8 mouse cellular contexts compared by ENCODE assay signal in the genomic region with DNA sequence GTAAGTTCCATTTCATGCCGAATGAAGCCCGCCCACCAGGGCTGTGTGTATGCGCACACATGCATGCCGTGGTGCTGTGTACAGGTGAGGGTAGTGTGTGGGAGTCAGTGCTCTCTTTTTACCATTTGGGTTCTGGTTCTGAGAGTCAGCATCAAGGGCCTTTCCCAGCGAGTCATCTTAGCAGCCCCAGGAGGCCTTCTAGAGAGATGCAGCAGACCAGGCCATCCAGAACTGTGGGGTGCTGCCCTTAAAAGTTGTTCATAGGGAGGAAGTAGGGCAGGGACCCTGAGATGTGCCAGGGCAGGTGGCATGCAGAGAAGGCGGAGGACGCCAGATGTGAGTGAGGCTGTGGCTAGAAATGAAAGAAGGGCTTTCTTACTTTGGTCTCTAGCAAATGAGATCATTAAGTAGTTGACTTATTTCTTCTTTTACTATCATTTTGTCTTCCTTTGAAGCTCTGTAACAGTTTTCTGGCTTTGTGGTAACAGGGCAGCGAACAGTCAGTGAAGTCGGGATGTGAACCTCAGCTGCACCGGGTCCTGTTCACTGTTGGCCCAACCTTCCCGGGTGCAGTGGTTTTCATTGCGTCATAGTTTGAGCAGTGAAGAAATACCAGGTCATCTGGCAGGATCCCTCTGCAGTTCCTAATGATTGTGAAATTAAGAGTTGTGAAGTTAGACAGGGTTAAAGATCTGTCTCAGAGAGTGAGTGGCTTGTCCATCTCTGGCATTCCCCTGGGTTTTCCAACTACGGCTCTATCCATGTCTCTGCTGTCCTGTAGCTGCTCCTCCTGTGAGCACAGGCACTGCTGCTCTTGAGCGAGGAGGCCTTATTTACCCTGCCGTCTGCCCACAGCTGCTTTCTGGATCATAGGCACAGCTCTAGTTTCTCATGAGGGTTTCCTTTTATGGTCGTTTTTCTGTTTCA. TPM values are rescaled to one million over a fixed set of nuclear protein-coding genes. Genes with fewer than 3 reads are reported as not detected.
DNase-seq lines count a peak whose midpoint lies in the region; ATAC-seq lines count a peak whose summit lies in the region.

No protein-coding gene starts in this region.

- H3K36me3 ChIP-seq in forebrain, embryonic 11.5 days (ENCODE audit: control insufficient read depth, insufficient read depth, low read length), result peaks cover 2% of the 10 kb centered on the region; the same call in 1 of the 2 replicates

- no peak overlapping the region for H3K27ac ChIP-seq in forebrain, embryonic 11.5 days (ENCODE audit: low read depth, low read length)

- no peak overlapping the region for H3K4me3 ChIP-seq in forebrain, embryonic 11.5 days (ENCODE audit: low read depth, low read length)

- peak; percentile 78 for DNase-seq in 3T3-L1 (ENCODE audit: low read depth, low spot score)
- DNase-seq in T-cell, adult 2 months (ENCODE audit: low spot score), result peak; percentile 85
- peak; percentile 50 to 66 for DNase-seq in monocyte, adult 2 months (ENCODE audit: low read depth in 1 of 2, low spot score in 2 of 2)
- no peak for DNase-seq in forebrain, embryonic 11.5 days (ENCODE audit: low spot score)
- DNase-seq in right cerebral cortex, adult 2 months (ENCODE audit: low spot score in 2 of 2), result no peak
- DNase-seq in layer of hippocampus, postnatal 10 days (ENCODE audit: low spot score in 2 of 2), result no peak
- no peak for DNase-seq in right cerebral cortex, postnatal 25 days

- H3K9ac ChIP-seq in forebrain, embryonic 11.5 days (ENCODE audit: low read length), result no peak overlapping the region

- peak; percentile 55 for ATAC-seq in inflammation-experienced regulatory T-cells, adult 6 months
- no peak for ATAC-seq in forebrain, embryonic 11.5 days (replicated peaks; ENCODE audit: low FRiP score)

- no peaks in the 10 kb centered on the region; the same call in 1 of the 2 replicates for H3K4me1 ChIP-seq in forebrain, embryonic 11.5 days (replicated peaks; ENCODE audit: control insufficient read depth, insufficient read depth, low read length)

- no peak overlapping the region for H3K4me2 ChIP-seq in forebrain, embryonic 11.5 days (ENCODE audit: low read depth, low read length, severe bottlenecking)

- H3K9me3 ChIP-seq in forebrain, embryonic 11.5 days (ENCODE audit: control insufficient read depth, low read length), result no peaks in the 10 kb centered on the region

- H3K27me3 ChIP-seq in forebrain, embryonic 11.5 days (ENCODE audit: control insufficient read depth, insufficient read depth, low read length), result no peaks in the 10 kb centered on the region

- WGBS in forebrain, embryonic 11.5 days, result 90% methylated on average over 16 of the region's 16 CpGs

RNA-seq across cellular contexts. Expression of gene Edem1, which starts 7.6 kb away (rescaled TPM):
- polyA plus RNA-seq in inflammation-experienced regulatory T-cells, adult 6 months (2017; shearing (Covaris generic)), result 10 to 100 TPM; 41.7 to 94.3 (median 61.0) TPM
- polyA plus RNA-seq in forebrain, embryonic 11.5 days (2014; fragmentation: Nextera tagmentation; extraction: Ambion mirVana), result 23.0 and 32.5 TPM in 2 replicates
- total RNA-seq in layer of hippocampus, postnatal 10 days (2021), result 10 to 100 TPM; 24.1 to 32.9 TPM

RNA-seq across cellular contexts. Expression of gene Arl8b, which starts 53.1 kb away (rescaled TPM):
- 10 to 100 TPM; 44.3 to 47.1 (median 46.0) TPM for polyA plus RNA-seq in inflammation-experienced regulatory T-cells, adult 6 months (2017; shearing (Covaris generic))
- 78.4 and 79.5 TPM in 2 replicates for polyA plus RNA-seq in forebrain, embryonic 11.5 days (2014; fragmentation: Nextera tagmentation; extraction: Ambion mirVana)
- 100 to 1,000 TPM; 142 to 165 TPM for total RNA-seq in layer of hippocampus, postnatal 10 days (2021)

Comparison
In these comparisons a context has a peak if more than half of its experiments do, and no peak if none do; other contexts are left out.
1. DNase-seq: peak in 3T3-L1 (single experiment), T-cell, adult 2 months (single experiment) and monocyte, adult 2 months (2 of 2); none in forebrain, embryonic 11.5 days (single experiment), right cerebral cortex, adult 2 months (0 of 2), layer of hippocampus, postnatal 10 days (0 of 2) and right cerebral cortex, postnatal 25 days (single experiment).